Mouse (Mus musculus) c-Kit-negative CD71-positive TER-119-positive erythroid progenitor cells, embryonic 14.5 days (primary cell): ENCODE results near the gene Ciao2a.

Source experiments
- DNase-seq: peaks from one replicate; pipeline ENCODE4 v3.0.0-alpha.2; 2013; ENCODE audit warnings: low read depth, low spot score

Gene Ciao2a

DNA sequence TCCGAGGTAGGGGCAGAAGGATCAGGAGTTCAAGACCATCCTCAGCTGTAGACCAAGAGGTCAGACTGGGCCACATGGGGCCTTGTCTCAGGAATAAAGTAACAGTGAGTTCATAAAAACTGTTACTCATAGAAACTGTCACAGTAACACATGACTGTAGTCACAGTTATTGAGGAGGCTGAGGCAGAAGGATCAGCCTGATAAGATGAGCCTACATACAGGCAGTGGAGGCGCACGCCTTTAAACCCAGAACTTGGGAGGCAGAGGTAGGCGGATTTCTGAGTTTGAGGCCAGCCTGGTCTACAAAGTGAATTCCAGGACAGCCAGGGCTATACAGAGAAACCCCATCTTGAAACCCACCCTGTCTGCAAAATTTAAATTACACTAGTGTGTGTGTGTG, 6.3 kb upstream of the Ciao2a start:
- DNase-seq = no peak

GRCm38 (mm10) chr9:66120945-66121344, 5.5 kb upstream of the Ciao2a start:
- no peak for DNase-seq

- no peak for DNase-seq
These were observed 5.0 kb upstream of the Ciao2a start for GRCm38 (mm10) chr9:66121421-66121820.

GRCm38 (mm10) chr9:66123648-66124047, 2.8 kb upstream of the Ciao2a start:
- no peak for DNase-seq

DNA sequence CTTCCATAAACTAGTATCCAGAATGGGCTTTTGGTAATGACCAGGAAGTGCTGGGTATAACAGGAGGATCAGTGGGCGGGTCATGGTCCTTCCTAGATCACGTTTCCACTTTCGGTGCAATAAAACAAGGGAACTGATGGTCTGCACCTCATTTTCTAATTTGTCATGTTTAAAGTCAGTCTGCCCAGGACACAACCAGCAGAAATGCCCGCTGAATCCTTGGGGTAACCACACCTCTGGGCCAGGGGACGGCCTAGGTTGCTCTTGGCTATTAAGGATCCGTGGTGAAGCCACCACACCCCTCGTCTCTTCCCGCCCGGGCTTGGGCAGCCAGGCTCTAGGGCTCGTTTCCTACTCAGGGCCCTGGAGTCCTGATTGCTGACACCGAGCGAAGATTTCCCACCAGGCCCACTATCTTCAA, 2.3 kb upstream of the Ciao2a start:
- DNase-seq = peak; percentile 56

- DNase-seq = peak; percentile 95
These were observed 1.5 kb upstream of the Ciao2a start for GRCm38 (mm10) chr9:66124681-66125542.

DNA sequence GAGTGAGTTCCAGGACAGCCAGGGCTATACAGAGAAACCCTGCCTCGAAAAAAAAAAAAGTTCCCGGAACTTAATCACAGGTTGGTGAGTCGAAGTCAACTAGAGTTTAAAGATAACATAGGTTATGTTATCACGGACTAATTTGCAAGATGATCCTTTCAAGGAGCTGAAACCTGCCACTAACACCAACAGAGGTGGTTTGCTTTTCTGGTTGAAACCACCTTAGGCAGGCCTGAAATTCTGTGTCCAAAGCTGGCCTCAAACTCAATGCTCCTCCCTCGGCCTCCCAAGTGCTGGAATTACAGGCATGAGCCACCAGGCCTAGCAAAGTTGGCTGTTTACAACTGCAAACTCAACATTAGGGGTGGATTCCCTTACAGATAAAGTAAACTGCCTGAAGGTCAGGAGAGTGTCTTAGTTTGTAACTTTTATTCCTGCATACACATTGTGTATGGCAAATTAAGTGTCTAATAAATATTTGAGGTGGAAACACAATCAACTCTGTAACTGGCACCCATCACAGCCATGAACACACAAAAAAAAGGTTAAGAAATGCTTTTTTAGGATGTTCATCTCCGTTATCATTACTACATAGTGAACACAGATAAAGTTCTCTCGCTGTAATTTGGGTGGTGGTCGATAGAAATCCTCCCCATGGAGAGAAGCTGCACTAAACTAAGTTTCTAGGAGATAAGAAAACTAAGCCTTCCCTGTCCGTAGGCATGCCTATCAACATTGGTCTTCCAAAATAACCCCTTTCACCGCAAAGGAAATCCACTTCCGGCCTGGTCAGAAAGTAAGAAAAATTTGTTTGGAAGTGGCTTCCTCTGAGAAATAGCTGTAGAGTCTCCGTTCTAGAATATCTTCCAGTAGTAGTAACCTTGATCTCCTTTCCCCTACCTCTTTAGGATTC, 612 bp upstream of the Ciao2a start:
- no peak for DNase-seq

GRCm38 (mm10) chr9:66127193-66127546, 759 bp downstream of the Ciao2a start:
- no peak for DNase-seq

- no peak for DNase-seq
These were observed 1.5 kb downstream of the Ciao2a start for GRCm38 (mm10) chr9:66127884-66128283.

DNA sequence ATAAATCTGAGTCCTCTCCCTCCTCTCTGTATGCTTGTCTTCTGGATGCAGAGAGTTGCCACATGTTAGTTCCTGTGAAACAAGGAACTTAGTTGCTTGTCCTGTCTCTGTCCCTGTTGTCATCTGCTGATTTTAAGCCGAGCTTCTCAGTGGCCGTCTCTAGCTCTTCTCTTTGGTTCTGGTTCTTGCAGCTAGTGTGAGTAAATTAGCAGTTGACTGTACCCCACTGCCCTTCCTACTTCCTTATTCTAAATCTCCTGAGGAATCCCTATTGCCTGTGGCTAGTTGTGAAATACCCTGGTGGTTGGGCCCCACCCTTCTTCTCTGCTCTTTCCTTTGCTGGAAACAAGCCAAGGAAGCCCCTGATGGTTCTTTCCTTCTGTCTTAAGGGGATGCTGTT, 5.1 kb downstream of the Ciao2a start:
- no peak for DNase-seq

- DNase-seq = no peak
These were observed 9.6 kb downstream of the Ciao2a start for GRCm38 (mm10) chr9:66135967-66136366.

DNA sequence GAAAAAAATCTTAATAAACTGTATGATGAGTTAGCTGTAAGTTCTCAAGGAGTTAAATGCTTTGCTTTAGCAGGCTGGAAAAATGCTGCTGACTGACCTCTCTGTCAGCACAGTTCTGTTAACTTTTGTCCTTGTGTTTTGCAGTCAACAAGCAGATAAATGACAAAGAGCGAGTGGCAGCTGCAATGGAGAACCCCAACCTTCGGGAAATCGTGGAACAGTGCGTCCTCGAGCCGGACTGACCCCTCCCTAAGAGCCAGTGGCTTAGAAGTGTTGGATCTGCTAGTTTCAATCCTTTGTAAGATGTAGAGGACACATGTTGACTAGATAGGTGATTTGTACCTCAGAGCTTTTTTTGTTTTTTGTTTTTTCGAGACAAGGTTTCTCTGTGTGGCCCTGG, 11.8 kb downstream of the Ciao2a start:
- no peak for DNase-seq

GRCm38 (mm10) chr9:66142265-66142664, 15.9 kb downstream of the Ciao2a start:
- no peak for DNase-seq

GRCm38 (mm10) chr9:66144248-66144647, 17.8 kb downstream of the Ciao2a start:
- peak; percentile 68 for DNase-seq

- no peak for DNase-seq
These were observed 19.7 kb downstream of the Ciao2a start for GRCm38 (mm10) chr9:66146141-66146540.

GRCm38 (mm10) chr9:66152011-66152410, 25.6 kb downstream of the Ciao2a start:
- DNase-seq = no peak

- no peak for DNase-seq
These were observed 27.2 kb downstream of the Ciao2a start for GRCm38 (mm10) chr9:66153594-66153993.

DNA sequence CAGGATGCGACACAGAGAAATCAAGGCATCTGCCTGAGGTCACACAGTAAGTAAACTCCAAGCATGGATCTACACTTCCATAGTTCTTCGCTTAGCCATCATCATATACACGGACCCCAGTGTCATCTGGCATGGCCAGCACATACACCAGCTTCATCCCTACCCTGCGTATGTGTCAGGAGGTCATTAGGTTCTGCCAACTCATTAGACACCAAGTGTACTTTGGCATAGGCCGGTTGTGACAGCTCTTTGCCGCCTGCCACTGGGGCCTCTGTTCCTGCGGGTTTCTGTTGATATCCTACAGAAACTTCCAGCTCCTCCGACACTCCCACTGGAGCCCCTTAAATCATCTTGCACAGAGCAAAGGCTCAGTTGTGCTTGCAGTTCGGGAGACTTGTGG, 27.6 kb downstream of the Ciao2a start:
- DNase-seq = no peak

DNA sequence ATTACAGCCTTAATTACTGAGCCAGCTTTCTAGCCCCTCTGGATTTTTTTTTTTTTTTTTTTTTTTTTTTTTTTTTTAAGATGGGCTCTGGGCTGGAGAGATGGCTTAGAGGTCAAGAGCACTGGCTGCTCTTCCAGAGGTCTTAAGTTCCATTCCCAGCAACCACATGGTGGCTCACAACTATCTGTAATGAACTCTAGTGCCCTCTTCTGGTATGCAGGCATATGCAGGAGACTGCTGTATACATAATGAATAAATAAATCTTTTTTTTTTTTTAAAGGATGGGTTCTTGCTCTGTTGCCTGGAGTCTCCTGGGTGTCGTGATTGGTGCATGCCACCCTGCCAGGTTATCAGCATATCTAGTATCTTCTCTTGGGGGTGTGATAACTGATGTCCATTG, 29.1 kb downstream of the Ciao2a start:
- DNase-seq = no peak

GRCm38 (mm10) chr9:66157958-66158830, 31.8 kb downstream of the Ciao2a start, which contains the start of gene Dapk2:
TSS of gene Dapk2 (plus strand) at chr9:66158223.
- DNase-seq = peak; percentile 87

DNA sequence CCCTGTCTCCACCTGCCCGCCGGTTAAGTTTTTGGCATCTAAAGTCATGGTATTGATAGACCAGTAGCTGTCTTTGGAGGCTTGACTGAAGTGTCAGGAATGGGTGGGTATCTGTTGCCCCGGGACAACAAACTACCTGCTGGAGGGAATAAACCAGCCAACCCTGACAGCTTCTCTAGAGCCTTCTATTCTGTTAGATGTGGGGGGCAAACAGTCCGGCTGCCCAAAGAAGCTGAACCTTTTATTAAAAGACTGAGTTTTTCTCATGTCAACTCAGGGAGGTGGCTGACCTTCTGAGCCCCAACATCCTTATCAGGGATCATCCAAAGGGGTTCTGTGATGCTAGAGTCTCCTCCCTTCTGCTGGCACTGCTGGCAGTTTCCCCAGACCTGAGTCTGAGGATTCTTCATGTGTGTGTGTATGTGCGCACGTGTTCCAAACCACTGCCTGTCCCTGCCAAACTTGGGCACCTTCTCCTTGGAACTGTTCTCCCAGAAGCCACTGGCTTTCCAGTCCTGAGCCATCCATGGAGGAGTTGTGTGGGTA, 32.5 kb downstream of the Ciao2a start:
- peak; percentile 68 for DNase-seq
